Mouse (Mus musculus) liver, embryonic 16.5 days (tissue): Measurements from ENCODE around the gene Vps35l. TPM values are rescaled to one million over a fixed set of nuclear protein-coding genes. Genes with fewer than 3 reads are reported as not detected.

Experiments
- ATAC-seq: fragments of 200-750 bp; cut with Nextera tagmentation; 2 replicates; pipeline ENCODE4 v1.8.0; 2017; ENCODE audit warnings: low read depth, mild to moderate bottlenecking, moderate number of reproducible peaks, moderate library complexity
- H3K27ac ChIP-seq: fragments of 300-500 bp; sonication (generic); 2 replicates; pipeline ENCODE4 v1.5.1; 2014; ENCODE audit warnings: mild to moderate bottlenecking, low read length
- H3K27me3 ChIP-seq: fragments of 300-500 bp; sonication (generic); 2 replicates; pipeline ENCODE4 v1.6.1; 2014; ENCODE audit warnings: low read depth, low read length, mixed read lengths; ENCODE audit not compliant: control insufficient read depth, insufficient read depth
- H3K36me3 ChIP-seq: fragments of 300-500 bp; sonication (generic); 2 replicates; pipeline ENCODE4 v1.6.1; 2014; ENCODE audit warnings: mild to moderate bottlenecking; ENCODE audit not compliant: control insufficient read depth, insufficient read depth
- H3K4me1 ChIP-seq: fragments of 300-500 bp; sonication (generic); 2 replicates; pipeline ENCODE4 v1.6.1; 2014; ENCODE audit warnings: low read depth, low read length, mixed read lengths; ENCODE audit not compliant: control insufficient read depth
- H3K4me2 ChIP-seq: fragments of 300-500 bp; sonication (generic); 2 replicates; pipeline ENCODE4 v1.6.1; 2014; ENCODE audit warnings: low read depth, low read length, mixed read lengths
- H3K4me3 ChIP-seq: fragments of 300-500 bp; sonication (generic); 2 replicates; pipeline ENCODE4 v1.5.1; 2014; ENCODE audit warnings: low read depth, mild to moderate bottlenecking, low read length
- H3K9ac ChIP-seq: fragments of 300-500 bp; sonication (generic); 2 replicates; pipeline ENCODE4 v1.6.1; 2014; ENCODE audit warnings: low read depth, low read length
- H3K9me3 ChIP-seq: fragments of 300-500 bp; sonication (generic); replicated peaks from 2 replicates; pipeline ENCODE4 v1.6.1; 2016; ENCODE audit warnings: low read length; ENCODE audit not compliant: control insufficient read depth
- WGBS: fragments of 180-500 bp; shearing (Covaris S2); extraction: QIAGEN DNeasy Blood & Tissue Kit; methylation state at CpG from one replicate; pipeline ENCODE4 v1.1.7; 2014; ENCODE audit not compliant: insufficient replicate concordance; 5-methylcytosine and 5-hydroxymethylcytosine counted together
- polyA plus RNA-seq: library from polyadenylated mRNA; unstranded; fragments of >200 nt; fragmentation: Nextera tagmentation; extraction: Ambion mirVana; gene quantifications from 2 replicates; pipeline ENCODE4 v1.2.1, GENCODE M21; 2015

Vps35l gene
- polyA plus RNA-seq, 1 experiment from 2014 or later: 31.3 TPM

DNA sequence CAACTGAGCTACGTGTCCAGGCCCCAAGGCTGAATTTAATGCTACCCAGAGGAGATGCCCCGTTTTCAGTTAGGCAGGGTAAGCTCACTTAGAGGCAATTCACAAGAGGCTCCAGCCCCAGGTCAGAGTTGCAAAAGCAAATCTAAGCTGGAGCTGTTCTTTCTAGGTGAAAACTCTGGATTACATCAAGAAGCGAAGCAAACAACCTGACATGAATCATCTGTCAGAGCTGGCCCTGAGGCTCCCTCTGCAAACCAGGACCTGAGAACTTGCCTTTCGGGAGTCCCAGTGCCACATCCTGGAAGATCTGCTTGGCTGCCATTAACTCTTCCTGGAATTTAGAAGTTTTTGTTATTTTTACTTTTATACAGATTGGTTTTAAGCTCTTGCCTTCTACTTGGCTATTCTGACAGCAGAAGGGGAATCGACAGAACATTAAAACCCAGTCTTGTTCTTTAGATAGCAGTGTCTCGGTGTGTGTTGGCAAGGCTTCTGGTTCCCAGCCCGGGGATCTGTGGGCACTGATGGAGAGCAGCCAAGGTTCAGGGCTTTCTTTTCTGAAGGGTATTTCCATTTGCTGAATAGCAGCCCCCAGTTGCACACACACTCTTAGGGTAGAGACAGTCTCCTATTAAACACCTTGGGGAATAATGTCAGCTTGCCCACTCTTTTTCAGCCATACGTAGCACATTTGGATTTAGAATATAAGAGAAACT lies 101.2 kb downstream of the Vps35l start:
- WGBS: 72% methylated on average over 8 of the region's 8 CpGs
- Histone ChIP-seq H3K9me3 (no peaks in the 10 kb centered on the region), H3K27ac (no peak overlapping the region), H3K4me1 (no peaks in the 10 kb centered on the region), H3K4me3 (no peak overlapping the region), H3K9ac (no peak overlapping the region), H3K4me2 (no peak overlapping the region), H3K36me3 (peaks cover 32% of the 10 kb centered on the region), H3K27me3 (no peaks in the 10 kb centered on the region)
- ATAC-seq: no peak

DNA sequence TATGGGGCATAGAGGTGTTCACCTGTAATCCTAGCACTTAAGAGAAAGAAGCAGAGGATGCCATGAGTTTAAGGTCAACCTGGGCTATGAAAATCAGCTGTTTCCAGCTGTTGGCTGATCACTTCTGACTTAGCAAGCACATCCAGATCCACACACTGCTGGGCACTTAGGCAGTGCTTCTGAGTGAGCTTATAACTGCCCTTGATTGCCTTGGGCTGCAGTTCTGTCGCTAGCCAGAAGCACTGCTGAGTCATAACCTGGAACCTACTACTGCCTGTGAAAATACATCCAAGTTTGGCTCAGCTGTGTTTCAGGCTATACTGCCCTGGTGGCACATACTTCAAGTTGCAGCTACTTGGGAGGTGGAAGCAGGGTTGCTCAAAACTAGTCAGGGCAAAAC lies 101.8 kb downstream of the Vps35l start:
- Histone ChIP-seq H3K9me3 (no peaks in the 10 kb centered on the region), H3K9ac (no peak overlapping the region), H3K4me1 (no peaks in the 10 kb centered on the region), H3K27ac (no peak overlapping the region), H3K4me2 (no peak overlapping the region), H3K4me3 (no peak overlapping the region), H3K36me3 (peaks cover 35% of the 10 kb centered on the region), H3K27me3 (no peaks in the 10 kb centered on the region)
- WGBS: 32% methylated on average over 1 of the region's 1 CpGs
- ATAC-seq: no peak

DNA sequence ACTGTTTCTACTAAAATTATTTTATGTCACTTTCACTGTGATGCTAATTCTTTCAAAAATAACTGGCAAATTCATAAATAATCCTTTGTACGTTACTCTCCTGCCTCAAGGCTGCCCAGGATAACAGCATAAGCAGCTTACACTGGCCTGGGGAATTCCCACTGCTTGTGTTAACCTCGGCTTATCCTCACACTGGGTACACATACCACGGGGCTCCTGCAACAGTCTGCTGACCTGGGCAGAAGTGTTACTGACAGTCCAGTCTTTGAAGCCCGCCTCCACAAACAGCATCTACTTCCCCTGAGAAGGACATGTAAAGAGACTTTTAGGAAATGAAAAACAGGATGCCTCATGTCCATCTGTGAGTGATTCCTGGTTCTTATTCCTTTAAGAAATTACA lies 102.9 kb downstream of the Vps35l start:
- Histone ChIP-seq H3K36me3 (peaks cover 36% of the 10 kb centered on the region), H3K27ac (no peak overlapping the region)
- 67% methylated on average over 4 of the region's 4 CpGs for WGBS

DNA sequence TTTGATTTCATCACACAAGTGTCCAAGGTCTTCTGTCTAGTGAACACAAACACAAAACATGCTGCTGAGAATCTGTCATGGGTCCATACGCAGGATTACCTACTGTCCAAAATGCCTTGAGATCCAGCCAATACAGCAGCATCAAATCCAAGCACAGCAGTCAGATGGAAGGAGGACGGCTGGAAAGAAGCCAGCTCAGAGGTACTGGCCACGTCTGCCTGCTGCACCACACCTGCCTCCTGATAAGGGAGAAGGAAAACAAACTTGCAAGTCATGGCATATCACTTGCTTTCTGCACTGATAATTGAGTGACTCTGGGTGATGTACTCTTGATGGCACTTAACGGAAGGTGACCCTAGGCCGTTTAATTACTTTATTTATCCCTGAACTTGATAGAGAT lies 105.1 kb downstream of the Vps35l start:
- WGBS: 53% methylated on average over 5 of the region's 5 CpGs
- H3K36me3 ChIP-seq: peaks cover 35% of the 10 kb centered on the region
- H3K9ac ChIP-seq: no peak overlapping the region
- no peak overlapping the region for H3K27ac ChIP-seq
- H3K27me3 ChIP-seq: no peaks in the 10 kb centered on the region
- H3K4me2 ChIP-seq: no peak overlapping the region
- peaks cover 4% of the 10 kb centered on the region for H3K4me1 ChIP-seq
- no peak overlapping the region for H3K4me3 ChIP-seq
- ATAC-seq: peak; percentile 37; the same call in 1 of the 2 replicates
- no peaks in the 10 kb centered on the region for H3K9me3 ChIP-seq

More for the DNA sequence above, 102.9 kb downstream of the Vps35l start:
- H3K9me3 ChIP-seq: no peaks in the 10 kb centered on the region
- no peak for ATAC-seq
- H3K9ac ChIP-seq: no peak overlapping the region
- H3K4me2 ChIP-seq: no peak overlapping the region
- no peaks in the 10 kb centered on the region for H3K4me1 ChIP-seq
- no peak overlapping the region for H3K4me3 ChIP-seq
- no peaks in the 10 kb centered on the region for H3K27me3 ChIP-seq

DNA sequence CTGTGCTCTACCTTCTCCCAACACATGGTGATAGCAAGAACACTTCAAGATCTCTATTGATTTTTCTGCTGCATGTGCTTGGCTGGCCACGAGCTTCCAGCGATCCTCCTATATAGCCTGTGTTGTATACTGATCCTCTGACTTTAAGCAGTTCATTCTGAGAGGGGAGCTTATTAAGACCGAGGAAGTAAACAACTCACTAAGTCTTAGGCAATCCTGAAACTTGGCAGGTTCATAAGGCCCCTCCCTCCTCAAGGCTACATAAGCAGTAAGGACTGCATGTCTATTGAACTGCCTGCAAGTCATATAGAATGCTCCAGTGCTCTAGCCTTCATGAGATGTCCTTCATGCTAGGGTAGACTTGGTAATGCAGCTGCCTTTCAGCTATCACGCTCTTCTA lies 106.3 kb downstream of the Vps35l start:
- no peaks in the 10 kb centered on the region for H3K27me3 ChIP-seq
- no peak overlapping the region for H3K4me3 ChIP-seq
- peaks cover 7% of the 10 kb centered on the region for H3K4me1 ChIP-seq
- 69% methylated on average over 4 of the region's 4 CpGs for WGBS
- no peak overlapping the region for H3K9ac ChIP-seq
- no peaks in the 10 kb centered on the region for H3K9me3 ChIP-seq
- H3K4me2 ChIP-seq: no peak overlapping the region
- no peak for ATAC-seq
- peaks cover 27% of the 10 kb centered on the region for H3K36me3 ChIP-seq
- H3K27ac ChIP-seq: no peak overlapping the region

DNA sequence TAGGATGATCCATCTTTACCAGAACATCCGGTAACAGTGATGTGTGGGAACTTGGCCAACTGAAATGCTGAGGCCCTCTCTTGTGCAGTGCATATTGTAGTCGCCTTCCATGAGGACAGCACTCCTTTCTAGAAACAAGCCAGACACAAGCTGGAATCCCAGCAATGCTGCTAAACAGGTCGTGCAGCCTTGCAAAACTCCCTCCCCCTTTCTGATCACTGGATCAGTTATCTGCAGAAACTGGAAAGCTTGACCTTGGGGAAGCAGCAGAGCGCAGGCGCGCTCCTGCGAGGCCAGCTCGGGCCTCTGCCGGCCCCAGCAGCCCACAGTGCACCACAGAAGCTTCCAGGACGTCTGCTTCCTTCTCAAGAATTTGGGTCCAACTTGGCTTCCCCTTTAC lies 108.8 kb downstream of the Vps35l start:
- no peak overlapping the region for H3K9ac ChIP-seq
- H3K27ac ChIP-seq: no peak overlapping the region
- H3K4me3 ChIP-seq: no peak overlapping the region
- H3K4me1 ChIP-seq: peaks cover 7% of the 10 kb centered on the region
- H3K36me3 ChIP-seq: peaks cover 22% of the 10 kb centered on the region
- H3K4me2 ChIP-seq: no peak overlapping the region
- no peaks in the 10 kb centered on the region for H3K9me3 ChIP-seq
- ATAC-seq: no peak
- no peaks in the 10 kb centered on the region for H3K27me3 ChIP-seq
- WGBS: 58% methylated on average over 10 of the region's 10 CpGs

DNA sequence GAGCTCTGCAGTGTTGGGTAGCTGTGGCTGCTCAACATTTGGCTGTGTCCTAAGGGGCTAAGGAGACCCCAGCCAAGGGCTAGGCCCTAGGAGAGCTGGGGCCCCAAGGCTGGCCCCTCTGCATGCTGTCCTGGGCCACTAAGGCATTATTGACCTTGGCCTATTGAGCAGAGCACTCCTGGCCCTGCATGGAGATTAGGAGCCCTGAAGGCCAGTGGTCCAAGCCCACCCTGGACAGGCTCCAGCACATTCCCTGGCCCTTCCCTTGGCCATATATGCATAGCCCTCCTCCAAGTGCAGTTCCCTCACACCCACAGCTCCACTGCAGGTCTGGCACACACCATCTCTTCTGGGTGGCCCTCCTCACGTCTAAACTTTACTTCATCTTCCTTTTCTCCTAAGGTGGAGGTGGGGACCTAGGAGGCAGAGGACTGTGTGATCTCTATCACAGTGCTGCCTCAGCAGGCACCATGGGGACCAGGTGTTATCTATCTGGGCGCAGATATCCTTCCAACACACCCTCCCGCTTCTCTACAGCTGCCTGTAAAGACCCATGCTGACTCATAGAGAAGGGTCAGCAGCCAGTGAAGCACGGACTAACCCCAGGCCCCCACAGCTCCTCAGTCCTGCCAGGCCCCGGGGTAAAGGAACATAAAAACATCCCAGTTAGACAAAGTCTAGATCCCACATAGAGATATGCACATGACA lies 109.7 kb downstream of the Vps35l start:
- no peak overlapping the region for H3K27ac ChIP-seq
- H3K36me3 ChIP-seq: peaks cover 16% of the 10 kb centered on the region
- H3K9ac ChIP-seq: no peak overlapping the region
- no peak for ATAC-seq
- no peak overlapping the region for H3K4me2 ChIP-seq
- WGBS: 39% methylated on average over 5 of the region's 5 CpGs
- H3K4me3 ChIP-seq: no peak overlapping the region
- peaks cover 13% of the 10 kb centered on the region for H3K4me1 ChIP-seq
- no peaks in the 10 kb centered on the region for H3K9me3 ChIP-seq
- no peaks in the 10 kb centered on the region for H3K27me3 ChIP-seq

DNA sequence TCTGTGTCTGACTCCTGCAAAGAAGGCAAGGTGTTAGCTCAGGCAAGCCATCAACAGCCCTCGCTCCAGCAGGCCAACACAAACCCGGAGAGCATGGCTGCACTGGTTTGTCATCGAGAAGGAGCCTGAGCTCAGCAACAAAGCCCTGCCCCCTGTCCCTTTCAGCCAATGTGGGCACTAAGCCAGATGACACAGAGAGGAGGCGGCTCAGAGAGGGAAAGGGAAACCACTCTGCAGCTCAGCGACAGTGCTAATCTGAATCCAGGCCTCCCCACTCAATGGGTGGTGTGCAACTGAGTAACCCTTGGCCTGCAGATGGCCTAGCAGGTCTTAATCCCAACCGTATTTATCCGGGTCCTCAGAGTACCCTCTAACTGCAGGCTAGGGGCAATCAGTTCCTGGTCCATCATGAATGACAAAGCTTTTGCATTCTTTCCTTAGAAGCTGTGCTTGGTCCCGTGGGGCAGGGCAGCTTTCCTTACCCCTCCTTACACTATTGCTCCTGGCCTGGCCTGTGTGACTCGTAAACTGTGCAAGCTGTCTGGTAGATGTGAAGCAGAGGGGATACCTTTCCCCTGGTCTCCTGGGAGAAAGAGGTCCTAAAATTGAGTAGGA lies 110.8 kb downstream of the Vps35l start:
- Histone ChIP-seq H3K4me2 (no peak overlapping the region), H3K27me3 (no peaks in the 10 kb centered on the region), H3K4me3 (no peak overlapping the region), H3K36me3 (peaks cover 10% of the 10 kb centered on the region), H3K4me1 (peaks cover 15% of the 10 kb centered on the region), H3K9ac (no peak overlapping the region), H3K9me3 (no peaks in the 10 kb centered on the region), H3K27ac (no peak overlapping the region)
- ATAC-seq: no peak
- 64% methylated on average over 9 of the region's 9 CpGs for WGBS

DNA sequence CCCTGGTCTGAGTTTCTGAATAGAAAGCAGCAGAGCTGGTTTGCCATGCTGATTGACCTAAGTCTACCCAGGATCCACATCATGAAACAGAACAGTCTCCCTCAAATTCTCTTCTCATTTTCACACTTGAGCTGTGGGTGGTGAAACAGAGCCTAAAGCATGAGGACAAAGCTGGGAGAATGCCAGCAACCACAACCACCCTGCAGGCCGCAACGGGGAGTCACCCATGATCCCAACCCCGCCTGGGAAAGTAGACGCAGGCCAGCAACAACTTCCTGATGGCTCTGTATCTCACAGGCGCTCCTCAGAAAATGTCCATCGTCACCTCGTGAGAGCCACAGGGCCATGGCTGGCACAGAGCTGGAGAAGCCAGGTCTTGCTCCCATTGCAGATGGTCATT lies 111.5 kb downstream of the Vps35l start:
- Histone ChIP-seq H3K27ac (no peak overlapping the region), H3K9ac (no peak overlapping the region), H3K4me1 (peaks cover 18% of the 10 kb centered on the region), H3K9me3 (no peaks in the 10 kb centered on the region), H3K36me3 (peaks cover 8% of the 10 kb centered on the region), H3K4me2 (no peak overlapping the region), H3K4me3 (no peak overlapping the region), H3K27me3 (no peaks in the 10 kb centered on the region)
- 81% methylated on average over 7 of the region's 7 CpGs for WGBS
- no peak for ATAC-seq
